Mouse (Mus musculus) mesoderm, embryonic 11.5 days (tissue): ENCODE results near the gene Doc2g.

Experiments
- DNase-seq: peaks from one replicate; pipeline ENCODE4 v3.0.0-alpha.2; 2012; ENCODE audit warnings: low read depth, low spot score

Gene Doc2g

DNA sequence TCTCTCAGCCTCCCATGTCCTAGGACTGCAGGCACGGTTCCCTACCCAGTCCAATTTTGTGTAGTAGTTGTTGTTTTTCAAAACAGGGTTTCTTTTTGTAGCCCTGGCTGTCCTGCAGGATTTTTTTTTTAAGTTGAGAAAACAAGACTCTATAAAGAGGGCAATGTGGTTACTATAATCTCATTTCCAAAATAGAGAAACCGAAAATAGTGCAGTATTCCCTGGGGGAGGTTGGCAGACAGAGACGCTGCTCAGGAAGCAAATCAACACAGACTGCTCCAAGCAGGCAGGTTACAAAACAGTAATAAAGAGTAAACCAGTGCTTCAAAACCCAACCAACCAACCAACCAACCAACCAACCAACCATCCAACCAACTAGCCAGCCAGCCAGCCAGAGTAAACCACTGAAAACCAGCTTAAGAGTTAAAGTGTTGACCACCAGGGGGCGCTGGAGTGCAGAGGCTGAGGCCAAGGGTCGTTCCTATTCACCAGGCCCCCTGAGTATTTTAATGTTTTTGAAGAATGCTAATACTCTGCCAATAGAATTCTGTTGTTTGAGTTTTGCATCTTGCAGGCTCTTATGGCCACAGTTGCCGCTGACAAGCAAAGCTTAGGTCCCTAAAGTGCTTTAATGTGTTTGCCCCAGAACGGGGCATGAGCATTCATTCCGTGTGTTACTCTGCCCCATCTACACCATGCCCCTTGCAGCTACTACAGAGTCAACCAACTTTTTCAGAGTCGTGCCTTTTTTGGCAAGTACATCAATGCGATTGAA is 48.8 kb downstream of the Doc2g start:
- peak; percentile 73 for DNase-seq

DNA sequence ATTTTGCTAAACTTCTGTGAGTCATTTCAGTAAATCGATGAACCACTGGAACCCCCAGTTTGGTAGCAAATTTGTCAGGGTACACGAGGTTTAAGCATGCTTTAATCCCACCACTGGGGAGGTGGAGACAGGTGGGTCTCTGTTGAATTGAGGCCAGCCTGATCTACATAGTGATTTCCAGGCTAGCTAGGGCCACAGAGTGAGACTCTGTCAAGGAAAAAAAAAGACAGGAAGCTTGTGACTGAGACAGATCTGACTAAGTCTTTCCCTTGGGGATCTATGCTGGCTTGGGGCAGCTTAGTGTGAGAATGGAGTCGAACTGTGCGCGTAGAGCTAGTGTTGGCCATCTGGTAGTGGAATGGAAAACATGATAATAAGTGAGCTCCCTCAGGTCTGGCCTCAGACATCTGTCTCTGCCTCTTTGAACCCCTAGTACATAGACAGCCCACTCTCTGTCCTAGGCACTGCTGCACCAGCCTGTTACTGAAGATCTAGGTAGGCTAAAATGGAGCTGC is 49.5 kb downstream of the Doc2g start:
- DNase-seq: no peak

- DNase-seq: no peak
Measured at GRCm38 (mm10) chr19:4054613-4055012, 51.5 kb downstream of the Doc2g start.

DNA sequence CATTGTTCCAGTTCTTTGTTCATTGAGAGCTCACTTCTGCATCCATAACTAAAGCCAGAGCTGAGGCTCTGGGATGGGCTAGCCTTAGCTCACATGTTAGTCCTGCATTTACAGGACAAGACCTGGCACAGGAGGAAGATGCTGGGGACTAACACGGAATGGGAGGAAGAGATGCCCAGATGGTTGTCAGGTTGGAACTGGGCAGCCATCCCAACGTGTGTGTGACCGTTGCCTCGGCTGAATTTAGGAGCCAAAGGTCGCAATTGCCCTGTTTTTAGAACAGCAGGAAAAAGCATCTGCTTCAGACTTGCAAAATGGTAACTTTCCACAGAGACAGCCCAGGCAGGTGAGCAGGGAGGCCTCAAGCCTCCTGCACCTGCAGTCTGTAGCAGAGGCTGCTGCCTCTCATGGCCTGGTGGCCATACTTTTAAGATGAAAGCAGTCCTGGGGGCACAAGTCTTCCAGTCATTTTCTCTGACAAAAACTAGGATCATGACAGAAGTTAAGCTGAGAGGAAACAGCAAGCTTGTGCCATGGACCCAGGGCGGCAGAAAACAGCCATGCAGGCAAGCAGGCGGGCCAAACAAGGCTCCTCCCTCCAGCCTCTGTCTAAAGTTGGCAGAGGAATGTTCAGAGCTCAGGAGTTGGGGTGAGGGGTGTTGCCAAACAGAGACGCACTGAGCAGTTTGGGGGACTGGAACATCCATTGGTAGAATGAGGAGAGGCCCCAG is 52.3 kb downstream of the Doc2g start:
- DNase-seq: no peak

- DNase-seq: no peak
Measured at GRCm38 (mm10) chr19:4055947-4056693, 53.0 kb downstream of the Doc2g start.
